Mouse (Mus musculus) gastrocnemius, postnatal 4 days (tissue): Measurements from ENCODE around the gene Npy4r. TPM values are rescaled to one million over a fixed set of nuclear protein-coding genes. Genes with fewer than 3 reads are reported as not detected.

Source experiments
- DNase-seq, 2 experiments: peaks; one replicate each; pipeline ENCODE4 v3.0.0; 2021 to 2022; ENCODE audit warnings: low spot score in 2 of 2, mixed read lengths in 2 of 2
- long read RNA-seq, 2 experiments: library from polyadenylated mRNA; stranded (forward); transcript quantifications; one replicate each; pipeline ENCODE4 v2.0.0; 2021
- total RNA-seq, 2 experiments: library from RNA; stranded (reverse); gene quantifications; 2 replicates each; pipeline ENCODE4 v1.2.3; 2021

The Npy4r gene
- total RNA-seq, result under 1 TPM; 0.13 to 0.17 TPM
- long read RNA-seq, experiment 1, result 0 reads
- long read RNA-seq, experiment 2, result 0 reads

DNA sequence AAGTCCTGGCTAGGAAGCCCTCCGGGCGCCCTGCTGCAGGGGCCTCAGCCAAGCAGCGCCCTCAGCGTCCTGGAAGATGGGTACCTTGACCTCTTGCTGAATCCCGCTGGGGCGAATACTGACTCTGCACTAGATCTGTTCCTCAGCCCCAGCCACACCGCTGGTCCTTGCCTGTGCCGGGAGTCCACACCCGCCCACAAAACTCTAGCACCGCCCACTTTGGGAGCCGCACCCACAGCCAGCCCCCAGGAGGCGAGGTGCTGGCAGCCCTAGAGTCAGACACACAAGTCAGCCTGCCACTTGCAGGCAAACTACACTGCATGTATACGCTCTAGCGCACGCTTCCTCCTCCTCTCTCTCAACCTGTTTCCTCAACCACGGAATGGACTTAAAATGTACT, at the start of gene Npy4r:
Gene Npy4r, minus strand, starts transcription at position 148 of the 400 bp plus-strand sequence.
- DNase-seq, result peak in 1 of 2 experiments; percentile 49

DNA sequence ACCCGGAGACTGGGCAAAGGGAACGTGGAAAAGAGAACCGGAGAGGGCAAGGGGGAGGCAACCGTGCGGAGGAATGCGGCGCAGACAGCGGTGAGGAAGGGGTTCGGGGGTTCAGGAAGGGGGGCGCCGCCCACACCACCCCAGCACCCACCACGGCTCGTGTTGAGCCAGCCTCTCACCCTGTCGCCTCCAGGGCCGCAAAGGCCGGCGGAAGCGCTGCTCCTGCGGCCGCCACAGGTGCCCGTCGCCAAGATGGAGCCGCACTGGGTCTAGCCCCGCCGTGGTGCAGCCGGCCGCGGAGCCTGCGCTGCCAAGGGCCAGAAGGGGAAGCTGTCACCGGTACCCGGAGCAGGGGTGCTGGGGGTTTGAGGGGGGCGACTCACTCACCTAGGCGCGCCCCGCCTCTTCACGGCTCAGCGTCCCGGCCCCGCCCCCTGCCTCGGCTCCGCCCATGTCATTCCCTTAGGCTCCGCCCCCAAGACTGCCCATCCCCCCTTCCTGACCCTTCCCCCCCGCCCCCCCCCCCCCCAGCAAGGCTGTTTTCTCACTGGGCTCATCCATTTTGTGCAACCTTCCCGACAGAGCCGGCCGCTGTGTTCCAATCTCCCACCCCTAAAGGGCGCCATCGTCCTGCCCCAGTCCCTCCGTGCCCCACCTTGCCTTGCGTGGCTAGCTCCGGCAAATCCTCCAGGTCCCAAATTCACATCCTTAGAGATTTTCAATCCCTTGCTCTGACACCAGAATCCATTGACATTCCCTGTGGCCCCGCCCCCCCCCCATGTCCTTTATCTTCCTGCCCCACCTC, 49.1 kb upstream of the Npy4r start, which contains the start of gene Gprin2:
Gene Gprin2, minus strand, starts transcription at position 423 of the 805 bp plus-strand sequence.
- peak; percentile 24 to 27 for DNase-seq

DNA sequence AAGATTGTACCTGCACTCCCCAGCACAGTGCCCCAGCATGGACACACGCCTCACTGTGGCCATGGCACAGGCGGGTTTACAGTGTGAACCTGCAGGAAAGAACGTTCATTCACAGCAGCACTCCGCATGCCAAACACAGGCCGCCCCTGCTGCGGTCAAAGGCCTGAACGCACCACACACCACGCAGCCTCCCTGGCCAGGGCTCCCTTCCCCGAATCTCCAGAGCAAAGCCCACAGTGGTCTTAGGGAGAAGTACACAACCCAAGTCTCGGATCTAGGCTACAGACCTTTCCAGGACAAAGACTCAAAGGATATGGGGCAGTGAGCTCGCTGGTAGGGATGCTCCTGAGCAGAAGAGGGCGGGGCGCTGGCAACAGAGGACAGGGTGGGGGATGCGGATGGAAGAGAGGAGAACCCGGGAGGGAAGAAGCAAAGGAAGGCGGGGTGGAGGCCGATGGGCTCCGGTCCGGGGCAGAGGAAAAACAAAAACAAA, 48.5 kb upstream of the Npy4r start:
- peak in 1 of 2 experiments; percentile 40 for DNase-seq

DNA sequence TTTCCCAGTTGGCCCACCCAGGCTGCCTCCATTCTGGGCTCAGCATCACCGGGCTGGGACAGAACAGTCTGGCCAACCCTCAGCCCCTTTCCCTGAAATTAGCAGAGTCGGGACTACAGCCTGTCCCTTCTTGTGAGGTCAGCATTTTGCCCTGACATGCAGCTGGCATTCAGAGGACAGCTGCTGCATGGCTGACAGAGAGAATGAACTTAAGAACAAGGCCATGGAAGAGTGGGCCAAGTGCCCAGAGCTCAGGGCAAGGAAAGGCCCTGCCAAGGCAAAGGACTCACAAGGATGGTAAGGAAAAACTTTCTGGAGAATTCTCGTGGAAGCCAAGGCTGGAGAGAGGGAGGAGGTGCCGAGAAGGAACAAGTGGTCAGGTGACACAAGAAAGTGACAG, 44.4 kb upstream of the Npy4r start:
- peak in 1 of 2 experiments; percentile 53 for DNase-seq

DNA sequence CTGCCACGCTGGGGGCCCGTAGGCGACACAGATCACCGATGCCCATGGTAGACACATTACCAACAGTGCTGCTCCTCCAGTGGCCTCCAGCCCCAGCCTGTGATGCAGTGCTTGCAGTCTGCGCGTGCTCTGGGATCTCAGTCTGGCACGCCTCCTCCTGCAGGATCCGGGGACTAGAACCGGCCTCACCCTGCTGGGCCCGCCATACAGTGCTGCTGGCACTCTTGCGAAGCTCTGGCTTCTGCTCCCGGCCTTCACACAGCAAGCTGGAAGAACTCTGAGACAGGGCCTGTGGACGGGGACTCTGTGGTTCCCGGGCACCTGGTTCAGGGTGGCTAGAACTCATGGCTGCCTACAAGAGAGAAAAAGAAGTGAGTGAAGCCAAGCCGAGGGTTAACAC, 43.2 kb upstream of the Npy4r start:
- no peak for DNase-seq

DNA sequence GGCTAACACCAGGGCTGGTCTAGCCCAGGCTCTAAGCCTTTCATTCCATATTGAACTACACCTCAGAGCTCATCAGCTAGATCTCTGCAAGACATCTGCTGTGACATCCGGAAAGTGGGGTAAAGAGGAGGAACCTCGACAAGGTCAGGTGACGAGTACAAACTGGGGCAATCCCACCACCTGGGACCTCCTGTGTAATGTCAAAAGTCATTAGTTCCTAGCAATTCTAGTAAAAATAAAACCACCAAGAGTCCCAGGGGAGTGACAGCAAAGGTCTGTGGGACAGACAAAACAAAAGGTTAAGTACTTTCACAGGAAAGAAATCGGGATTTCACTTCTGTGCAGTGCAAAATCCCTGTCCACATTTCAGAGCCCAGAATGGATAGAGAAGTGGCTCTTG, 41.6 kb upstream of the Npy4r start:
- DNase-seq, result no peak

DNA sequence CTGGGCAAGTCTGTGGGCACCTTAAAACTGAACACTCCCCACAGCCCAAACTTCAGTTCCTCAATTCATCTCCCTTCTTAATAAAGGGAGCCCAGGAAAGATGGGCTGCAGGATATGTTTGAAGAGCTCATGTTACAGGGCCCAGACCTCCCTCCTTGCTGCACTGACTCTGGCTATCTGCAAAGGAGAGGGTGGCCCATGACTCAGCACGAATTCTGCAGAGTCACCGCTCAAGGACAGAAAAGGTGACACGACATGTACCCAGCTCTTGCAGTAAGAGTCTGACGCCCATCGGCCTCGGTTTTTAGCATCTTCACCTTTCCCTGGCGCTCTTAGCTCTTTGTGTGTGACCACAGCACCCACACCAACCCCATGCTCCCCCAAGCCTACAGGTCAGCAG, 38.1 kb upstream of the Npy4r start:
- no peak for DNase-seq

DNA sequence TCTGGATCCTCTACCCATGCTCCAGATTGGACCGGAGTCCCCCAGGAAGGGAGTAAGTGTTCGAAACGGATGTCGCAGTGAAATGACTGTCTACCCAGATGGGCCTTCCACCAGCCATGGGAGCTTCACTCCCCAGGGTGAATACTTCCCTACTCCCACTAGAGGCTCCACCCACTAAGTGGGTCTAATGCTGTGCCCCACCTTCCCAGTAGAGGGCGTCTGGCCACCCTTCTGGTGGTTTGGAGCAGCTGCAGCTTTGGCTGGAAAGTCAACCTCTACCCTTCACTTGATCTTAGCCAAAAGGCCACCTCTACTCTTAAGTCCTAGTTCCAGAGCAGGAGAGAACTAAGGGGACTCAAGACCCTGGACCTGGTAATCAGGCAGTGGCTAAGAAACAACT, 36.3 kb upstream of the Npy4r start:
- peak in 1 of 2 experiments; percentile 40 for DNase-seq

DNA sequence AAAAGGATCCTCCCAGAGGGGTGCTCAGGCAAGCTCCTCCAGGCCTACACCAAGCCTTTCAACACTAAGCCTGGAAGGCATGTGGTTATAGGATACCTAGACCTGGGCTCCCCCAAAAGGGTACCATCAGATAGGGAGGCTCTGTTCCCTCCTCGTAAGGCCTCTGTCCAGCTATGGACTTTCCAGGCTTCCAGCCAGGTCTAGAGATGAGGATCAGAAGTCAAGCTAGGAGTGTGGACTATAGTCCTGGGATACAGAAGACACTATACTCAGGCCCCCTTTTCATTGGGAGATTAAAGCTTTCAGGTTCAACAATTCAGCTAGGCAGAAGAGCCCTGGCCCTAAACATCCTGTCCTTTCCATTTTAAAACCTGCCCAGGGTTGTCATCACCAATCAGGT, 30.8 kb upstream of the Npy4r start:
- no peak for DNase-seq

DNA sequence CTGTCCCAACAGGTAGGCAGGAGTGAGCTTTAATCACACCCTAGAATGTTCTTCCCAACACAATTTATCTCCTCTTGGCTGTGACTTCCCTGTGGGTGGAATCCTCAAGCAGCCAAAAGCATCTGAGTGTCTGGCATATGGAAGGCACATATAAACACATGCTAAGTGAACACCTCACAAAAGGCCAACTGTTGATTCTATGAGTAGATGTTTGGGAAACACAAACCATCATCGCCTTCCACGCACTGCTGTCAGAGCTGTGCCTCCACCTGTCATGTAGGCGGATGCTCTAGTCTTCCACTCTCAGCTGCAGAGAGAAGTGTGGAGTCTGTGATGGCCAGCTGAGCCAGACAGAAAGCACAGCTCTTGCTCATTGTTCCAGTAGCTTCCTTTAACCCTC, 27.1 kb upstream of the Npy4r start:
- no peak for DNase-seq

DNA sequence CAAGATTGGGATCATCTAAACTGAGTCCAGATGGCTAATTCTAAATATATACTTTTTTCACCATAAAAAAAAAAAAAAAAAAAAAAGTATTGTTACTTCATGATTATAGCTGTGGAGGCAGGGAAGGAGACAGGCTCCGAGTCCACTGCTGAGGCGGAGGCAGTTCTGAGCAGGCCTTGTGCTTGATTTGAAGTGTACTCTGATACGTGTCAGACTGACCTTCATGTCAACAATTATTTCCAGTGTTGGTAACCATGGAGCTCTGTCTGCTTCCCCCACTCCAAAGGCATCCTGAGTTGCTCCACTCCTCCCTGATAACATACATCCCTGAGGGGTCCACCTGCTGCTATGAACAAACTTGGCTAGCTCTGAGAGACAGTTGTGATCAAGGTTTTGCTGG, 18.8 kb upstream of the Npy4r start:
- DNase-seq, result no peak

DNA sequence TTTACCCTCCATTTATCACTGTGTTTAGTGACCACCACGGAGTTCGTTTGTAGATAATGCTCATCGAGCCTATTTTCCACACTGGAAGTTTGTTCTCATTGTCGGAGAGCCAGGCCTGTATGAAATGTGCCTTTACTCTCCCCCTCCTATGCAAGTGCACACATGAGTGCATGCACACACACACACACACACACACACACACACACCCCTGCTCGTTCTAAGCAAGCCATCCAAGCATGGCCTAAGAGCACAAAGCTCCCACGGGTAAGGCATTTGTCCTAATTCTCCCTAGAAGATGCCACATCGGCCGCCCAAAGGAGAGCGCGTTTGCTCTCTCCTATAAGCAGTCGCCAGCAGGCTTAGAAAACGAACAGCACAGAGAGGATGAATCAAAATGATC, 3.5 kb upstream of the Npy4r start:
- no peak for DNase-seq

DNA sequence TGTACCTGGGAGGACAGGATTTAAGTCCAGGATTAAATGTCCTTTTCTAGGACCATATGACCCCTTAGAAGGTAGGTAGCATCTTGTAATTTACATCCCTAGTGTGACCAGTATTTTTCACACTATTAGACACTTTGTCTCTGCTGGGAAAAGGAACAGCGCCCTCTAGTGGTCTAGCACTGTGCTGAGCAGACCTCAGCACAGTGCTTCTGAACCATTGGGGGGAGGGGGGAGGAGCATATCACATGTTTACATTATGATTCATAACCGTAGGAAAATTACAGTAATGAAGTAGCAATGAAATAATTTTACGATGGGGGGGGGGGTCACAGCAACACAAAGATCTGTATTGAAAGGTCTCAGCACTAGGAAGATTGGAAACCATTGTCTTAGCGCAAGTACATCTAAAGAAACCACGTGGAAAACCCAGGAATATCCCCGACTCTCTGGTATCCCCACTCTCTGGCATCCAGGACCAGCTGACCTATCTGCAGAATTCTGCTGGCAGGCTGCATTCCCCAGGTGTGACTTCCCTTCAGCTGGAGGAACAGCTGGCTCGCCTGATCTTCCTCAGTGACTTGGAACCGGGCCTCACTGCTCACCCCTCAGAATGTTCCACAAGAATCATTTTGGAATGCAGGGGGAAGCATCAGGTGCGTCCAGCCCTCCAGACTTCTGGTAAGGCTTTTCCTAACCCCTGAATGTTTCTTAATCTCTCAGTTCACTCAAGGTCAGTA, 2.5 kb upstream of the Npy4r start:
- DNase-seq, result peak; percentile 39 to 62

DNA sequence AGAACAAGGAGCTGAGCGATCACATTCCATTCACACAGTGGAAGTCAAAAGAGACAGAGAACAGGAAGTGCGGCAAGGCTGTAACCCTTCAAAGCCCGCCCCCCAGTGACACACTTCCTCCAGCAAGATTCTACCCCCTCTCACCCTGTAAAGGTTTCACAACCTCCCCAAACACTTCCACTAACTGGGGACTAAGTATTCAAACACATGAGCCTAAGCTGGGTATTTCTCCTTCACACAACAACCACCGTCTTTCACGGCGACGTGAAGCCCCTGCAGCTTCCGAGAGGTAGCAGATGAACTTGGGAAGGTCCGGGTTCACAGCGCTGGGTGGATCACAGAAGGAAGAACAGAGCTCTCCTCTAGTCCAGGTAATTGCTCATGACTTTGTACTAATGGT, 9.4 kb downstream of the Npy4r start:
- DNase-seq, result no peak

DNA sequence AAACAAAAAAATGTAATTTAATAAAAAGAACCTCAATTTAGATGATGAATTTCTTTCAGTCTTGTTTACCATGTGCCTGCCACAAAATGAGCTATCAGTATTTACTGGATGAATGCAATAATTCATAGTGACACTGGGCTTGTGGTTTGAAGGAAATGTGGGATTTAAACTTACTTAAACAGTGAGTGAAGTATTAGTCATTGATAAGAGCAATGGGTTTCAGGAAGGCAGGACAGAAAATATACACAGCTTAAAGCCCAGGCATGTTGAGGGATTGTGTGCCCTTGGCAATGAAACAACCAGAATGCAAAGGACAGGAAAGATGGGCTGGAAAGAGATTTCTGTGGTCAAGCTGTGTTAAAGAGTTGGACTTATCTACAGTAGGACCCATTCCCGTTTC, 10.0 kb downstream of the Npy4r start:
- DNase-seq, result no peak

DNA sequence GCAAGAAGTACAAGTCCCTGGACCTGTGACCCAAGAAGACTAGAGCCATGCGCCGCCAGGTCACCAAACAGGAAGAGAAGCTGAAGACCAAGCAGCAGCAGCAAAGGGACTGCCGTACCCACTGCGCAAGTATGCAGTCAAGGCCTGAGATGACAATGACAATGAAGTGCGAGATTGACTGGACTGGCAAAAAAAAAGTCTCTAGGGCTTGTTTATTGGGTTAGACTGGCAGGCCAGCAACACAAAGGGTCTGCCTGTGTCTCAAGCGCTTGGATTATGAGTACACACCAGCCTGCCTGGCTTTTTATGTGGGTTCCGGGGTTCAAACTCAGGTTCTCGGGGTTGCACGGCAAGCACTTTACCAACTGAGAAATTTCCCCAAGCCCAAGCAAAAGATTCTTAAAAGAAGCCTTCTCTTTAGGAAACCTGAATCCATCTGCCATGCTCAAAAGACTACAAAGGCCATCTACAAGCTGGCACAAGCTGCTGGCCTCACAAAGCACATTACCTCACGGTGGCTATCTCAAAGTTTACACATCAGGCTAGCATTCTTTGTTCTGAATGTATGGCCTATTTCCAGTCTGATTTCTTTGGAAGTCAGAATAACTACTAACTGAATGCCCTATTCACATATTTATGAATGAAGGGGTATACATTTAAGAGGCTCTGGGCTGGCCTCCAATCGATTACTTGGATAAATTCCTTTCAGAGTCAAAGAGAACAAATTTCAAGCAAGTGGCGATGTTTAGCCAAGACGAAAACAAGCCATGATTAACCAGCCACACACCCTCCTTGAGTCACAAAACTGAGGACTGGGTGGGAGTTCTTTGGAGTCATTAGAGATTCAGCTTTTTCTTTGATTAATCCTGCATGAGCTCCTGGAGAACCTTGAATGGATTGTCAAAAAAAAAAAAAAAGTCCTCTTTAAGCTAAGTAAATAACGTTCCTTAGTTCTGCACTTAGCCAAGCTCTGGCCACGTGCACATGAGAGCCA, 12.3 kb downstream of the Npy4r start:
- no peak for DNase-seq

DNA sequence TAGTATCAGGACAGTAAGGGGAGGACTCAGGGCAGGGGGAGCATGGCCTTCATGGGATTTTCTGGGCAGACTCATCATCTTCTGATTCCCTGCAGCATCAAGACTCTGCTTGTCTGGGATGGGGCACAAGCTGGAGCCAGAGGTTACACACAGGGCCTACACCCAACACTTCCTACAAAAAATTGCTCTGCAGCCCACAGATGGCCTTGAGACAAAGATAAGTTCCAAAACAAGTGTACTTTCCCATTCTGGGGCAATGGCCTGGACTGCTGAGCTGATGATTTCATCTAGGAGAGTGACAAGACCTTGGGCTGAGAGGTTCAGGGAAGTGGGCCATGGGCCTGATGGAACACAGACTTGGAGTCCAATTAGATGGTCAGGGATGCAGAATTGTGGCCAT, 16.9 kb downstream of the Npy4r start:
- DNase-seq, result no peak

DNA sequence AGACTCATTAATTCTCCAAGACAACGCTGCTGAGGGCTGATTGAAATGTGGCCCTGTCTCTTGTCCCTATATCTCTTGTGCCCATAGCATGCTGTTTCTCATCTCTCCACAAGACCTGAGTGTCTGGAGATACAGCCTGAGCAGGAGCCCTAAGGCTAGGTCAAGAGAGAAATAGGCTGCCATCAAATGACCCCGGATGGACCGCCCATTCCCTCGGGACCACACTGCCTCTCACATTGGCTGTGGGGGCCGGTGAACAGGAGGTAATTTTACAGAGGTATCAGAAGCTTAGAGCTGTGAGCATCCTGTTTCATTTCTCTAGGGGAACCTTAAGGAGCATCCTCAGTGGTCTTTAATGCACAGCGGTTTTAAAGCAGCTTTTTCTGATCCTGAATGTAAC, 21.1 kb downstream of the Npy4r start:
- DNase-seq, result no peak

DNA sequence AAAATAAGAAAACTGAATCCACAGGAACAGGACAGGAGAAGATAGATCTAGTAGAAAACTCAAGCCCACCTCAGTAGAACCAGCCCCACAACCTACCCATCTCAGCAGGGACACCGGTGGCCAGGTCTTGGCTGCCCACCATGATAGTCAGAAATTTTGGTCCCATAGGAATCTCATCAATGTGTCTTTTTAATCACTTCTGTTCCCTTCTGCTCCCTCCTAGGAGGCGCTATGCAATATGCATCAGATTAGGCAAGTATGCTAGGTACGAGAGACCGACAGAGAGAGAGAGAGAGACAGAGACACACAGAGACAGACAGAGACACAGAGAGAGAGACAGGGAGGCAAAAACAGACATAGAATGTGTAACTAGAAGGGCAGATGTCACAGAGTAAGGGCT, 30.6 kb downstream of the Npy4r start:
- no peak for DNase-seq

DNA sequence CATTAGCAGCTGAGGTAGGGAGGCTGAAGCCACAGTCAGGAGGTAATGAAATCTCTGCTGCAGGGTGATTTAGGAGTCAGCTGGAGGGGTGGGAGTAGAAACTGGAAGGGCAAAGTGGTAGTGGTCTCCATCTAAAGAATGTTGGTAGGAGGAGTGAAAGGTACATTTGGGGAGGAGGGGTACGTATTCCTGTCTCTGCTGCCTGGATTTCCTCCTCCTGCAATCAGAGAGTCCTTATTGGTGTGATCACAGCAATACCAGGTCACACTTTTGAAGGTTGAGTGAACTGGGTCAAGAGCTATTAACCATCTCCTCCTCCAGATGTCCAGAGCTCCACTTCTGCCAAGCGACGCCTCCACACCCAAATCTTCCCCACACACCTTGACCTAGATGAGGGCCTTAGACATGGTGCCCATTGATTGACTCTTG, 31.4 kb downstream of the Npy4r start:
- DNase-seq, result no peak
